Mouse (Mus musculus) macrophage (primary cell): ENCODE results near the gene Ifit3b. TPM values are rescaled to one million over a fixed set of nuclear protein-coding genes. Genes with fewer than 3 reads are reported as not detected.
"Not testable (repeated sequence)": the region's sequence is repeated elsewhere in the genome, so short reads cannot be mapped to it uniquely, and the experiment has no call there.

Experiments
- H3K27ac ChIP-seq: fragments of 350-480 bp; formaldehyde crosslinking; 2 replicates; pipeline ENCODE4 v1.9.0; 2021
- H3K36me3 ChIP-seq: fragments of 350-480 bp; formaldehyde crosslinking; 2 replicates; pipeline ENCODE4 v1.9.0; 2021; ENCODE audit errors: inconsistent target
- H3K4me3 ChIP-seq: fragments of 350-480 bp; formaldehyde crosslinking; 2 replicates; pipeline ENCODE4 v1.9.0; 2021; ENCODE audit errors: inconsistent target
- H3K79me2 ChIP-seq: fragments of 350-480 bp; formaldehyde crosslinking; 2 replicates; pipeline ENCODE4 v1.9.0; 2021; ENCODE audit errors: inconsistent target
- WGBS: methylation state at CpG from one replicate; pipeline ENCODE4 v1.1.7; 2026; ENCODE audit warnings: inconsistent platforms; ENCODE audit not compliant: missing documents; 5-methylcytosine and 5-hydroxymethylcytosine counted together
- polyA plus RNA-seq: library from polyadenylated mRNA; stranded (reverse); fragments of 250-400 nt; gene quantifications from 3 replicates; pipeline ENCODE4 v1.2.4, GENCODE M21; 2018; ENCODE audit warnings: inconsistent platforms
- total RNA-seq, 78 experiments: library from RNA; depleted of rRNA; stranded (reverse); fragments of 250-400 nt; gene quantifications; 1 replicate in 9 of 78; 2 replicates in 24 of 78; 3 replicates in 43 of 78; 4 replicates in 2 of 78; pipeline ENCODE4 v1.2.4; 2018; ENCODE audit warnings: inconsistent platforms in 56 of 78

Ifit3b gene
- 10 to 100 TPM in 18 of 26 experiments, 1 to 10 TPM in 8; 1.6 to 98.6 (median 29.8) TPM for total RNA-seq (2018; cell fraction: chromatin; rRNA removed)
- 100 to 1,000 TPM in 14 of 26 experiments, 10 to 100 TPM in 12; 26.4 to 491 (median 133) TPM for total RNA-seq (2018; cell fraction: cytosol; rRNA removed)
- 100 to 1,000 TPM in 13 of 26 experiments, 10 to 100 TPM in 12, 1 to 10 TPM in 1; 8.7 to 374 (median 106) TPM for total RNA-seq (2018; cell fraction: nucleus; rRNA removed)
- 29.7 to 123 TPM (median 34.2 TPM) in 3 replicates for polyA plus RNA-seq

DNA sequence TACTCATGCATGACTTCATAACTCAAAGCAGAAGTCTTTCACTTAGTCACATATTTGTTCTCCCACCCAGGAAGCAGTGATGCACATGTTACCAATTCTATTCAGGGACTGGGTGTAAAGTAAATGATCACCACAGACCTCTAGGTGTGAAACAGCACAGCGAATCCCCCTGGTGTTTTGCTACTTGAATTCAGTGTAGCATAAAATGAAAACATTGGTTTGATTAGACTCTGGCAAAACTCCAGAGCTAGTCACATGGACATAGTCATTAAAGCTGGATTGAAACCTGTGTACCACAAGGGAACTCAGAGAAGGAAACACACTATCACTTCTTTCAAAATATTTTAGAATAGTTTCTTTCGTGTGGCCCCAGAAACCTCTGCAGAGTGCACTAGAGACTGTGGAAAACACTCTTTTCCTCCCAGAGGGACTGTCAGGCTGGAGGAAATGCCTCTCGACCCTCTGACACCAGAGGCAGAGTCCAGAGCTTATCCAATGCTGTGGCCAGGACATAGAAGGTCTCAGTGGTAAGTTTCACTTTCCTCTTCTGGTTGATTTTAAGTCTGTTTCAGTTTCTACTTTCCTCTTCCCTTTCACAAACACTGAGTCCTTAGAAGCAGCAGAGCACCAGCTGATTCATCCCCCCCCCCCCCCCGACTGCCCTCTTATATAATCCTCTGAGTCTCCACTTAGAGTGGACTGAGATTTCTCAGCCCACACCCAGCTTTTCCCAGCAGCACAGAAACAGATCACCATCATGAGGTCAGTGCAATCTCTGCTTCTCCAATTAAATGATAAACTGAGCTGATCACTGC lies at the start of gene Ifit3b:
Ifit3b (plus strand) TSS at position 734 of the 815 bp plus-strand sequence.
- not testable (repeated sequence) for H3K36me3 ChIP-seq
- peak within 1 kb of the TSS; percentile 84 for H3K27ac ChIP-seq
- H3K79me2 ChIP-seq, result peaks cover 32% of the 10 kb centered on the region; the same call in 1 of the 2 replicates
- WGBS, result 34% methylated on average over 3 of the region's 4 CpGs
- peak within 1 kb of the TSS; percentile 9 for H3K4me3 ChIP-seq

GRCm38 (mm10) chr19:34562556-34562955 lies 45.2 kb upstream of the Ifit3b start:
- no peak overlapping the region for H3K27ac ChIP-seq

DNA sequence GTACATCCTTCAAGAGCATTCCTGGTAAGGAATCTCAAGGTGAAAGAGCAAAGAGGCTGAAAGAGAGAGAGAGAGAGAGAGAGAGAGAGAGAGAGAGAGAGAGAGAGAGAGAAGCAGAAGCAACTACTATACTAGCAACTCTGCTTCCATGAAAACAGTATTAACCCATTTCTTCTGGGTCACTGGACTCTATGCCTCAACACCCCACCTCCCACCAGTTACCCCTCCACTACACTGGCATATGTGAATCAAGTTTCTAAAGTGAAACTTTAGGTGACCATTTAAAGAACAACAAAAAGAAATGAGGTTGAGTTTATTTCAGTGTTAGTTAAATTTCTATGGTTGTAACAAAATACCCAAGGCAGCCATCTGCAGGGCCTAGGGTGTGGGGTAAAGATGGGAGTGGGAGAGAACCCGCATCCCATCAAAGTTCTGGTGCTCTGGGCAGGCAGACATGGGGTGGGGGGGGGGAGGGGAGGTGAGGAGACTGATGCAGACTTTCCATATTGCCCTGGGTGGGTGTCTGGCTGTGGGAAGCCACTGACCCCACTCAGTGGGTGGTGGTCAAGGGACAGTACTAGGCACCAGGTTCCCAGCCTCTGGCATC lies 41.5 kb upstream of the Ifit3b start:
- no peak overlapping the region for H3K27ac ChIP-seq
- WGBS, result 100% methylated on average over 1 of the region's 1 CpGs
- H3K36me3 ChIP-seq, result no peaks in the 10 kb centered on the region
- H3K79me2 ChIP-seq, result peaks cover 34% of the 10 kb centered on the region
- H3K4me3 ChIP-seq, result no peak overlapping the region

More at GRCm38 (mm10) chr19:34562556-34562955, 45.2 kb upstream of the Ifit3b start:
- Histone ChIP-seq H3K79me2 (no peaks in the 10 kb centered on the region; the same call in 1 of the 2 replicates), H3K4me3 (no peak overlapping the region), H3K36me3 (no peaks in the 10 kb centered on the region)

- 95% methylated on average over 7 of the region's 7 CpGs for WGBS
- Histone ChIP-seq H3K79me2 (peaks cover 63% of the 10 kb centered on the region), H3K36me3 (peaks cover 20% of the 10 kb centered on the region), H3K4me3 (no peak overlapping the region), H3K27ac (peak overlapping the region; percentile 29)
Measured at GRCm38 (mm10) chr19:34568988-34569895, 38.5 kb upstream of the Ifit3b start.

DNA sequence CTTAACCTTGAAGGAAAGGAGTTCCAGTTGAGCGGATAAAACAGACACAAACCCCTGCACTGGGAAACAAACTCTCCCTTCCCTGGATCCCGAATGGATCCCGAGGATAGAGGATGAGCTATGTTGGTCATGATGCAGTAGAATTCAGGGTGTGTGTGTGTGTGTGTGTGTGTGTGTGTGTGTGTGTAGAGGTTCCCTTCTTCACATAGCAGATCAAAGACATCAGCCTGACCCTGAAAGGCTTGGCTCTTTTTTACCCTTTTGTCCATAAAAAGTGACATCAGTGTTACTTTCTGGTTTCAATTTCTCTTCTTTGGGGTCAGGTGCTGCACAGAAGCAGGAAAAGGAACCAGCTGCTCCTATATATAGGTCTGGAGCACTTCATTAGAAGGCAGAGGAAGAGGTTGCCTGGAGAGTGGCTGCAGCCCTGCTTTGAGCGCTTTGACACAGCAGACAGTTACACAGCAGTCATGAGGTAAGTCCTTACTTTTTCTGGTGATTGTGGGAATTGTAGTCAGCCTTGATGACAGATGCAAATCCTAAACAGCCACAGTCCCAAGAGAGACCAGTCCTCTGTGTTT lies 37.8 kb upstream of the Ifit3b start:
- peaks cover 70% of the 10 kb centered on the region for H3K79me2 ChIP-seq
- H3K36me3 ChIP-seq, result peaks cover 27% of the 10 kb centered on the region
- WGBS, result 69% methylated on average over 4 of the region's 4 CpGs
- H3K27ac ChIP-seq, result peak overlapping the region; percentile 39
- peak overlapping the region; percentile 47 for H3K4me3 ChIP-seq

GRCm38 (mm10) chr19:34571080-34571479 lies 36.7 kb upstream of the Ifit3b start:
- Histone ChIP-seq H3K36me3 (peaks cover 37% of the 10 kb centered on the region), H3K4me3 (peak overlapping the region; percentile 47), H3K79me2 (peaks cover 70% of the 10 kb centered on the region), H3K27ac (no peak overlapping the region; the same call in 1 of the 2 replicates)
- 100% methylated on average over 1 of the region's 1 CpGs for WGBS

DNA sequence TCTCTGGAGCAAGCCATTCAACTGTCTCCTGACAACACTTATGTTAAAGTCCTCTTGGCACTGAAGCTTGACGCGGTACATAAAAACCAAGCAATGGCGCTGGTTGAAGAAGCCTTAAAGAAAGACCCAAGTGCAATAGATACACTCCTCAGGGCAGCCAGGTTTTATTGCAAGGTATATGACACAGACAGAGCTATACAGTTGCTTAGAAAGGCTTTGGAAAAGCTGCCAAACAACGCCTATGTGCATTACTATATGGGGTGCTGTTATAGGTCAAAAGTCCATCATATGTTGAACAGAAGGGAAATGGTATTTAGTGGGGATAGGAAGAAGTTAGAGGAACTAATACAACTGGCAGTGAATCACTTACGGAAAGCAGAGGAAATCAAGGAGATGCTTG lies 34.1 kb upstream of the Ifit3b start:
- WGBS, result 94% methylated on average over 5 of the region's 5 CpGs
- Histone ChIP-seq H3K36me3 (peaks cover 39% of the 10 kb centered on the region), H3K27ac (no peak overlapping the region), H3K4me3 (no peak overlapping the region), H3K79me2 (peaks cover 62% of the 10 kb centered on the region)

GRCm38 (mm10) chr19:34577121-34577520 lies 30.6 kb upstream of the Ifit3b start:
- 100% methylated on average over 1 of the region's 1 CpGs for WGBS
- H3K27ac ChIP-seq, result no peak overlapping the region
- peaks cover 28% of the 10 kb centered on the region; the same call in 1 of the 2 replicates for H3K79me2 ChIP-seq
- H3K36me3 ChIP-seq, result peaks cover 39% of the 10 kb centered on the region
- H3K4me3 ChIP-seq, result no peak overlapping the region

GRCm38 (mm10) chr19:34582696-34583095 lies 25.1 kb upstream of the Ifit3b start:
- 83% methylated on average over 1 of the region's 2 CpGs for WGBS
- Histone ChIP-seq H3K27ac (peak overlapping the region; percentile 65), H3K79me2 (peaks cover 42% of the 10 kb centered on the region; the same call in 1 of the 2 replicates), H3K36me3 (peaks cover 14% of the 10 kb centered on the region)
- not testable (repeated sequence) for H3K4me3 ChIP-seq

GRCm38 (mm10) chr19:34583126-34583766 lies 24.5 kb upstream of the Ifit3b start, which contains the start of gene Ifit3:
Gene Ifit3, plus strand, starts transcription at chr19:34583531.
- H3K79me2 ChIP-seq, result peaks cover 45% of the 10 kb centered on the region; the same call in 1 of the 2 replicates
- H3K27ac ChIP-seq, result peak within 1 kb of the TSS; percentile 65
- 6% methylated on average over 2 of the region's 2 CpGs for WGBS
- peak within 1 kb of the TSS; percentile 25 for H3K4me3 ChIP-seq
- peaks cover 17% of the 10 kb centered on the region for H3K36me3 ChIP-seq

- WGBS, result 80% methylated on average over 5 of the region's 5 CpGs
- Histone ChIP-seq H3K36me3 (peaks cover 30% of the 10 kb centered on the region), H3K79me2 (peaks cover 49% of the 10 kb centered on the region; the same call in 1 of the 2 replicates), H3K4me3 (peak overlapping the region; percentile 25; the same call in 1 of the 2 replicates)
- not testable (repeated sequence) for H3K27ac ChIP-seq
Measured at GRCm38 (mm10) chr19:34585740-34586458, 21.9 kb upstream of the Ifit3b start.

GRCm38 (mm10) chr19:34587898-34588692 lies 19.7 kb upstream of the Ifit3b start:
- not testable (repeated sequence) for H3K27ac ChIP-seq, H3K4me3 ChIP-seq
- Histone ChIP-seq H3K36me3 (peaks cover 36% of the 10 kb centered on the region), H3K79me2 (peaks cover 49% of the 10 kb centered on the region; the same call in 1 of the 2 replicates)
- WGBS, result 72% methylated on average over 5 of the region's 12 CpGs
